Mouse (Mus musculus): Measurements from ENCODE around the gene Tuba1c.

Tuba1c gene

DNA sequence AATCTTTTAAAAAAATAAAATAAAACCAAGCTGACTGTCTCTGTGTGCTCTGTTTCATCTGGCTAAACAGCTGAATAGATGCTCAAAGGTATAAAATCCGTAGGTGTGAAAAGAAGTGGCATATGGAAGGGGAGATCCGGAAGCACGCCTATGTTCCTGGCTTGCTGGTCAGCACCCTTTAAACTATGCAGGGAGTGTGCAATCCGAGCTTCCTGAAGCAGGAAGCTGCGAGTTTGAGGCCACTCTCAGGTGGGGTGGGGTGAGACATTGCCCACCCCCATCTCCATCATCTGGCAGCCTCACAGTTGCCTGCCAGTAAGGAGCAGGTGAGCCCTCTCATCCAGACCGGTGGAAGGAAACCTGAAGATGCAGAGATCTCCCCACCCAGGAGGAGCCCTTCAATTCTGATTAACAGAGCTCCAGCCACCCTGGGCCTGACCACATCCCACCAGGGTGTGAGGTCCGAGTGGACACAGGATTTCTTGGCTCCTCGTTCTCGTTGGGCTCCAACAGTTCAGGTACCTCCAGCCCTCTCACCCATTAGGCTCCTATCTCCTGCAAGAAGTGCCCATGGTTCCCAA, 44.4 kb downstream of the Tuba1c start, which contains the start of gene Troap:
Gene Troap, plus strand, starts transcription at position 557 of the 581 bp plus-strand sequence.
- DNase-seq: no peak

GRCm38 (mm10) chr15:99074600-99075333, 45.1 kb downstream of the Tuba1c start:
- peak; percentile 99 for DNase-seq

DNA sequence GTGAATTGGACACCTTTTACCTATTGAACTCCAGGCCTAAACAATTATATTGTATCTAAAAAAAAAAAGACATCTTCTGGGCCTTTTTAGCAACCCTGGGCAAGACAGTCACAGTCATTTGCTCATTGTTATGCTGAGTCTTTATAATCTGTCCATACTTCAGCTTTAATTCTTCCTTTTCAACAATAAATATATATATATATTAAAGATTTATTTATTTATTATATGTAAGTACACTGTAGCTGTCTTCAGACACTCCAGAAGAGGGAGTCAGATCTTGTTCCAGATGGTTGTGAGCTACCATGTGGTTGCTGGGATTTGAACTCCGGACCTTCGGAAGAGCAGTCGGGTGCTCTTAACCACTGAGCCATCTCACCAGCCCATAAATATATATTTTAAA, 46.3 kb downstream of the Tuba1c start:
- DNase-seq: peak; percentile 60

DNA sequence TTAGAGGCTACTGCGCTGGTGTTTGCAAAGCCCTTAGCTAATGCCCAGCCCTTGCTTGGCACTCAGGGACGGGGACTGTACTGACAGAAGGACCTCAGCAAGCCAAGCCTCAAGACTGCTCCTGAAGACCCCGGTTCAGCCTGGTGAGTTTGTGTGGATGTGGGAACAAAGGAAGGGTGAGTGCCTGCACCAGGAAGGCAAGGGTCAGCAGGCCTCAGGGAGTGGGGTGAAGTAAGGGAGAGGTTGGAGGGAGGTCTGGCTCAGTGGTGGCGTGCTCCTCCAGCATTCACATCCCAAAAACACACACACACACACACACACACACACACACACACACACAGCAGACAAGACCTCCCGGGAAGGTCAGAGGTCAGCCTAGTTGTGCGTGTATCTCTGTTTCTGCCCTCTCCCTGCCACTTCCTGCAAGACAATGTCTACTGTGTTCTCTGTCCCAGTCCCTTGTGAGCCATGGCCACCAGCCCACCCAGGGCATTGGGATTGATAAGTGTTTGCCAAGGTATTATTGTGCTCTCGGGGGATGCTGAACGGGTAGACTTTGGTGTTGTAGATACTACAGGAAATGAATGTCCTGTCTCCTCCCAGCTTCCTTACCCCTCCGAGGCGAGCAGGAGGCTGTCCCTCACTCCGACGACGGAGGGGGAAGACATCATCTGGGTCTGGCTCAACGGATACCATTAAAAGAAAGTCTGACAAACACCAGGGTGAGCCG, 48.7 kb downstream of the Tuba1c start:
- no peak for DNase-seq

DNA sequence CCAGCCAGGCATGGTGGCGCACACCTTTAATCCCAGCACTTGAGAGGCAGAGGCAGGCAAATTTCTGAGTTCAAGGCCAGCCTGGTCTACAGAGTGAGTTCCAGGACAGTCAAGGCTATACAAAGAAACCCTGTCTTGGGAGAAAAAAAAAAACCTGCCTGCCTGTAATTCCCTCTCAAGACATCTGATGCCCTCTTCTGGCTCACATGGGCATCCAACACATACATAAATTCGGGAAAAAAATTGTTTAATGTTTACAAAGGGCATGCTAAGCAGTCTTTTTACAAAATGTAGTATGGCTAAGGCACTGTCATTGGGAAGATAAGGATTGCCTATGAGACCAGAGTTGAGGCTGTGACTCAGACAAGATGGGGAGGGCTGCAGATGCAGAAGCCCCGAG, 50.1 kb downstream of the Tuba1c start:
- no peak for DNase-seq

GRCm38 (mm10) chr15:99082322-99082721, 52.6 kb downstream of the Tuba1c start:
- no peak for DNase-seq

DNA sequence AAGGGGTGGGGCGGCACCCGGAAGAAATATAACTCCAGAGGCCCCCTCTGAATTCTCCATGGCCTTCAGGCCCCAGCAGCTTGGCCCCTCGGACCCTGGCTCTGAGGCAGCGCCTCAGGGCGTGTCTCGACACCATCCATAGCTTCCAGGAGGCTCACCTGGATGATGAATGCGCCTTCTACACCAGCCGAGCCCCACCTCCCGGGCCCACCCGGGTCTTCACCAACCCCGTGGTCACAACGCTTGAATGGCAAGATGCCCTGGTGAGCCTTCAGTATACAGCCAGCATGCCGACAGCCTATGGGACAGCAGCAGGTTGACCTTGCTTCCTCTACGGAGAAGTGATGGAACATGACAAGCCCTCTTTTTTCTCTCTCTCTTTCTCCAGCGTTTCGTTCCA, 53.1 kb downstream of the Tuba1c start:
- no peak for DNase-seq

DNA sequence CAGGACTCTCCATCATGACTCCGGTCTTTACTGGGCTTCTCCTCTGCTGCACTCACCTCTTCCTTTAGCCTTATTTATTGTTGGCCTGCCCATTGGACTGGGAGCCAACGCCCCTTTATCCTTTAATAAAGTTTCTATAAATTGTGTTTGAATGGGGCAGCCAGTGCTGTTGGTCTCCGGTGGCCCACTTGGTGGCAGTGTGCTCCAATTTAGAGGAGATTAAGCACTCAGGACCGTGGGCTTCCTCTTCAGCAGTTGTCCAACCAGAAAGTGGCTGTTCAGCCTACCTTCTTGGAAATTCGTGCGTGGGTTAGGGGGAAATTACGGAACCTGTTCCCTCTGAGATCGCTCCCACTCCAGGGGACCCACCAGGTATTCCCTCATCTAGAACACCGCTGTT, 53.6 kb downstream of the Tuba1c start:
- peak; percentile 61 for DNase-seq

DNA sequence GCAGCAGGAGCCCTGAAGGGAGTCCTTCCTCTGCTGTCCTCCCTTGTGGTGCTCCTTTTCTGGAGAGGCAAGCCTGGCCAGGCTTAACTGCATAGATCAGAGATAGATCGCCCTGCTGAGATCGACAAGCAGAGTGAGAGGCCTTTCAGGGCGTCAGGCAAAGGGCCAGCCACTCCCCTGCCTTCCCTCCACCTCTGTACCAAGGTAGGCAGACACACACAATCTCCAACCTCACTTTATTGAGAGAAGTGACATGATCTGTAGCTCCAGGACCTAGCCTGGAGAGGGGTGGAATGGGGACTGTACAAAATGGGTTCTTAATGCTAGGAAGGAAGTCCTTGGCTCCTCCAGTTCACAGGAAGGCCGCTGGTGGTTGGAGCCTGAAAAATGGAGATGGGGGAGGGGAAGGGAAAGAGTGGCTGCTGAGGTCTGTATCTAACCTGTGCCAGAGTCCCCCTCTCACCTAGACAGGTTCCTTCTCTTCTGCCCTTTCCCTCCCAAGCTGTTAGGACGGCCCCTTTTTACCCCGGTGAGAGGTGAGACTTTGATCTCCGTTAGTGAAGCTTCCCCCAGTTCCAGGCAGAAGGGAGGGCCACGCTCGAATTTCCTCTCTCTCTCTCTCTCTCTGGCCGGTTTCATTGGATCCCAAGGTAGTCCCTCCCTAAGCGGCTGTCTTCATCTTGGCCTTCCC, 54.3 kb downstream of the Tuba1c start:
- peak; percentile 42 for DNase-seq

DNA sequence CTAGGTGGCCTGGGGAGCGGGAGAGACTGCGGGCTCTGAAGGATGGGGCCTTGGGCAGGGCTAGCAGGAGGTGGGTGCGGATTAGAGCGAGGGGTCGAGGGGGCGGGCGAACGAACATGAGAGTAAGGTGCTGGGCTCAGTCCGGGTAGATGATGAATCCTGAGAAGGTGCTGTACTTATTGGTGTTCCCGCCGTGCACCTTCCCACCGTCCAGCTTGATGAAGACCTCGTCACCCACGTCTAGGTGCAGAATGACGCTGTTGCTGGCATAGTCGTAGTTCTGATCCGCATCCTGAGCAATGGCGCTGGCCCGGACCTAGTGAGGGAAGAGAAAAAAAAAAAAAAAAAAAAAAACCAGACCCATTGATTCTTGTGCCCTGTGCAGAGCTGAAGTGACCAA, 54.9 kb downstream of the Tuba1c start:
- no peak for DNase-seq

- no peak for DNase-seq
Measured at GRCm38 (mm10) chr15:99085997-99086396, 56.3 kb downstream of the Tuba1c start.

GRCm38 (mm10) chr15:99087253-99088075, 57.8 kb downstream of the Tuba1c start, which contains the start of gene C1ql4:
C1ql4 (minus strand) TSS chr15:99087817.
- peak; percentile 65 for DNase-seq
